Mouse (Mus musculus) embryonic fibroblast, embryonic 13.5 days (primary cell): ENCODE results near the gene Gm27029. TPM values are rescaled to one million over a fixed set of nuclear protein-coding genes. Genes with fewer than 3 reads are reported as not detected.

ENCODE experiments used
- H3K27ac ChIP-seq: 2 replicates; pipeline ENCODE4 v1.5.1; 2012; ENCODE audit warnings: low read length, control low read depth, inconsistent platforms; ENCODE audit not compliant: insufficient read depth
- H3K4me1 ChIP-seq: 2 replicates; pipeline ENCODE4 v1.6.1; 2011; ENCODE audit warnings: low read length; ENCODE audit not compliant: control insufficient read depth, insufficient read depth
- H3K4me3 ChIP-seq: 2 replicates; pipeline ENCODE4 v1.5.1; 2011; ENCODE audit warnings: mild to moderate bottlenecking, control low read depth, low read length; ENCODE audit not compliant: insufficient read depth
- CTCF ChIP-seq: IDR thresholded peaks from 2 replicates; pipeline ENCODE4 v1.5.1; 2011; ENCODE audit warnings: mild to moderate bottlenecking, control low read depth, low read length, moderate library complexity, borderline replicate concordance; ENCODE audit not compliant: insufficient read depth
- POLR2A ChIP-seq: IDR thresholded peaks from 2 replicates; pipeline ENCODE4 v1.6.1; 2011; ENCODE audit warnings: low read depth, mild to moderate bottlenecking, control low read depth, low read length, moderate library complexity
- polyA plus RNA-seq: library from polyadenylated mRNA; stranded (reverse); fragments of >200 nt; gene quantifications from 2 replicates; pipeline ENCODE4 v1.2.4, GENCODE M21; 2011; ENCODE audit warnings: low read depth; ENCODE audit not compliant: missing spikeins, insufficient read length

The Gm27029 gene
- polyA plus RNA-seq, 1 experiment = 12.6 TPM

GRCm38 (mm10) chr11:101426165-101426564 lies 1.6 kb upstream of the Gm27029 start:
- no peak overlapping the region for H3K27ac ChIP-seq
- peaks cover 2% of the 10 kb centered on the region; the same call in 1 of the 2 replicates for H3K4me1 ChIP-seq
- TF ChIP-seq CTCF (no peak), POLR2A (no peak)
- peak overlapping the region; percentile 81 for H3K4me3 ChIP-seq

- Histone ChIP-seq H3K4me1 (peaks cover 2% of the 10 kb centered on the region; the same call in 1 of the 2 replicates), H3K4me3 (peak within 1 kb of the TSS; percentile 81), H3K27ac (peak within 1 kb of the TSS; percentile 90)
- peak; percentile 78 for TF ChIP-seq POLR2A
- TF ChIP-seq CTCF = peak; percentile 11; the same call in 1 of the 2 replicates
These were observed 573 bp upstream of the Gm27029 start, which contains the start of the genes Rundc1 and Ptges3l for GRCm38 (mm10) chr11:101424925-101425813. Gene Rundc1, plus strand, starts transcription at chr11:101425085. Gene Ptges3l, minus strand, starts transcription at chr11:101425333.

DNA sequence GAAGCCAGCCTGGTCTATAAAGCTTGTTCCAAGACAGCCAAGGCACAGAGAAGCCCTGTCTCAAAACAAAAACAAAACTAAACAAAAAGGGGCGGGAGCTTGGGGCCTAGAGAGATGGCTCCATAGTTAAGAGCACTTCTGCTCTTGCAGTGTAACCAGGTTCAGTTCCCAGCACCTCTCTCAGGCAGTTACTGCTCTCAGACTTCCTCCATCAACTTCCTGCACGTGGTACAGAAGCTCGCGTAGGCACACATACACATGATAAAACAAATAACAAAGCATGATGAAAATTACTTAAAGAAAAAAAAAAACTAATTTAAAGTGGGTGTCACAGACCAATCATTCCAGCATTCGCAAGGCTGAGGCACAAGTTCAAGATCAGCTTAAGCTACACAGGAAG lies 4.4 kb downstream of the Gm27029 start:
- no peak overlapping the region for H3K4me3 ChIP-seq
- TF ChIP-seq CTCF (no peak), POLR2A (no peak)
- H3K27ac ChIP-seq = no peak overlapping the region
- H3K4me1 ChIP-seq = no peaks in the 10 kb centered on the region; the same call in 1 of the 2 replicates

GRCm38 (mm10) chr11:101419610-101420009 lies 5.0 kb downstream of the Gm27029 start:
- TF ChIP-seq POLR2A = no peak
- no peak for TF ChIP-seq CTCF
- Histone ChIP-seq H3K27ac (no peak overlapping the region), H3K4me1 (no peaks in the 10 kb centered on the region; the same call in 1 of the 2 replicates), H3K4me3 (no peak overlapping the region)

DNA sequence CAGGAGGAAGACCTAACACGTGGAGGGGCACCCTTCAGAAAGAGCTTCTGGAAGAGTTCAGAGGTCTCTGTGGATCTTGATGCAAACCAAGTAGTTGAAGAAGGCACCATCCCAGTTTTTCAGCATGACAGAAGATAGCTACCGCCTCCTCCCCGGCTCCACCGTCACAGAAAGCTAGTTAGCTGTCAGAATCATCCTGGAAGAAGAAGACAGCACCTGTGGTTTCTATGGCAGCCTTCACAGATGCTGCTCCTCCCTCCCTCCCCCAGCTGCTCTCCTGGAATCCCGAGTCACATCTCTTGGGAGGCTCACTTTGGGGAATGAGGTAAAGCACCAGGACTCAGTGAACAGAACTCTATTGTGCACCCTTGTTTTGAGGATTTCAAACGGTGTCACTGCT lies 5.6 kb downstream of the Gm27029 start:
- TF ChIP-seq CTCF (no peak), POLR2A (no peak)
- Histone ChIP-seq H3K4me1 (no peaks in the 10 kb centered on the region; the same call in 1 of the 2 replicates), H3K4me3 (no peak overlapping the region), H3K27ac (no peak overlapping the region)

DNA sequence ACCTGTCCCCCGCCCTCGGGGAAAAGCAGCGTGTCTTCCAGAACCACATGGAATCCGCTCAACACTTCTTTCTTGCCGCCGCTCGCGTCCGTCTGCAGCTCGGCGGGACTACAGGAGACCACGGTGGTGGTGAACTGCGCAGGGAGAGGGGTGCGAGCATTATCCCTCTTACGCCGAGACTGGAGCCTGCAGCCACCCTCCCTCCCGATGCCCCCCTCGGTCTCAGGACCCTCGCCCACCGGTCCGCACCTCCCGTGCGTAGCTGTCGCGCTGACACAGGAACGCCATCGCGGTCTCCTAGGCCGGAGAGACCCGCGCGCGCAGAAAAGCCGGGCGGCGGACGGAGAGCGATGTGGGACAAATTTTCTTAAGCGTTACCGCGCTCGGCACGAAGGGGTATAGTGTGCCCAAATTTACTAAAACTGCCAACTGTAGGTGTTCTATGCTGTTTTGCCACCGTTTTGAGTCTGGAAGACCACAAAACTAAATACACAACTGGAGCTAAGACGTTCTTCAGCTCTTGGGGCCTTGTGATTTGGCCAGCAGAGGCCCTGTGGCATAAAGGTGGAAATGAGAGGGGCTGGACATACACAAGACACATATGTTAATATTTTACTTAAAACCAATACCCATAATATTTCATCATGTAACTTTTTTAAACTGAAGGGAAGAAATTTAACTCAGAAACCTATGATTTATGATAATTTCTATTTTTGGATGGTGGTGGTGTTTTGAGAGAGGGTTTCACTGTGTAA lies 7.3 kb downstream of the Gm27029 start, which contains the start of gene Aarsd1:
Gene Aarsd1, minus strand, starts transcription at position 515 of the 755 bp plus-strand sequence.
- TF ChIP-seq POLR2A (peak; percentile 81), CTCF (no peak)

GRCm38 (mm10) chr11:101416433-101417100 lies 8.0 kb downstream of the Gm27029 start:
- TF ChIP-seq POLR2A = no peak
- no peak for TF ChIP-seq CTCF
- H3K4me1 ChIP-seq = no peaks in the 10 kb centered on the region
- peak overlapping the region; percentile 96 for H3K4me3 ChIP-seq
- peak overlapping the region; percentile 14; the same call in 1 of the 2 replicates for H3K27ac ChIP-seq

More for the DNA sequence above, 7.3 kb downstream of the Gm27029 start, which contains the start of gene Aarsd1:
- no peaks in the 10 kb centered on the region for H3K4me1 ChIP-seq
- peak within 1 kb of the TSS; percentile 14; the same call in 1 of the 2 replicates for H3K27ac ChIP-seq
- peak within 1 kb of the TSS; percentile 96 for H3K4me3 ChIP-seq

DNA sequence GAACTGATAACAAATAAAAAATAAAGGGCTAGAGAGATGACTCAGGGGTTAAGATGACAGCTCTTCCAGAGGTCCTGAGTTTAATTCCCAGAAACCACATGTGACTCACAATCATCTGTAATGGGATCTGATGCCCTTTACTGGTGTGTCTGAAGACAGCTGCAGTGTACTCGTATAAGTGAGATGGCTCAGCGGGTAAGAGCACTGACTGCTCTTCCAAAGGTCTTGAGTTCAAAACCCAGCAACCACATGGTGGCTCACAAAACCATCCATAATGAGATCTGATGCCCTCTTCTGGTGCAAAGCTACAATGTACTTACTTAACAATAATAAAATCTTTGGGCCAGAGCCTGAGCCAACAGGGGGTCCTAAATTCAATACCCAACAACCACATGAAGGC lies 9.3 kb downstream of the Gm27029 start:
- Histone ChIP-seq H3K4me3 (no peak overlapping the region), H3K27ac (no peak overlapping the region), H3K4me1 (no peaks in the 10 kb centered on the region)
- TF ChIP-seq CTCF (no peak), POLR2A (no peak)

- Histone ChIP-seq H3K4me3 (no peak overlapping the region), H3K4me1 (no peaks in the 10 kb centered on the region), H3K27ac (no peak overlapping the region)
- TF ChIP-seq CTCF (peak; percentile 95), POLR2A (no peak)
These were observed 29.5 kb downstream of the Gm27029 start for GRCm38 (mm10) chr11:101395110-101395509.

GRCm38 (mm10) chr11:101381817-101382216 lies 42.8 kb downstream of the Gm27029 start:
- H3K27ac ChIP-seq = no peak overlapping the region
- H3K4me3 ChIP-seq = no peak overlapping the region
- TF ChIP-seq CTCF = no peak
- no peak for TF ChIP-seq POLR2A
- no peaks in the 10 kb centered on the region for H3K4me1 ChIP-seq
